Mouse (Mus musculus) cerebellum, adult 2 months (tissue): ENCODE results near the gene Elk3.

ENCODE experiments used
- CTCF ChIP-seq: fragments of 200-500 bp; IDR thresholded peaks from 2 replicates; pipeline ENCODE4 v1.5.1; 2011; ENCODE audit warnings: low read depth, mild to moderate bottlenecking, control low read depth, low read length, moderate library complexity, borderline replicate concordance; ENCODE audit not compliant: insufficient read depth
- POLR2A ChIP-seq: fragments of 200-500 bp; IDR thresholded peaks from 2 replicates; pipeline ENCODE4 v1.6.1; 2011; ENCODE audit warnings: low read length, control low read depth, borderline replicate concordance; ENCODE audit not compliant: insufficient read depth

GRCm38 (mm10) chr10:93263431-93263830 is 47.5 kb downstream of the Elk3 start:
- TF ChIP-seq CTCF (no peak), POLR2A (no peak)
